Mouse (Mus musculus) pancreas, adult 10 weeks (tissue): ENCODE results near the gene Zfp410. TPM values are rescaled to one million over a fixed set of nuclear protein-coding genes. Genes with fewer than 3 reads are reported as not detected.

Experiments used
- polyA plus RNA-seq: library from polyadenylated mRNA; stranded (reverse); fragments of 350-450 nt; fragmentation: Illumina TruSeq; extraction: RNeasy Lipid Tissue Mini Kit (QIAGEN cat#74804); gene quantifications from one replicate; pipeline ENCODE4 v1.2.3, GENCODE M21; 2015; ENCODE audit warnings: low read depth, low replicate concordance; ENCODE audit not compliant: insufficient read depth

The Zfp410 gene
- polyA plus RNA-seq: 12.5 TPM

DNA sequence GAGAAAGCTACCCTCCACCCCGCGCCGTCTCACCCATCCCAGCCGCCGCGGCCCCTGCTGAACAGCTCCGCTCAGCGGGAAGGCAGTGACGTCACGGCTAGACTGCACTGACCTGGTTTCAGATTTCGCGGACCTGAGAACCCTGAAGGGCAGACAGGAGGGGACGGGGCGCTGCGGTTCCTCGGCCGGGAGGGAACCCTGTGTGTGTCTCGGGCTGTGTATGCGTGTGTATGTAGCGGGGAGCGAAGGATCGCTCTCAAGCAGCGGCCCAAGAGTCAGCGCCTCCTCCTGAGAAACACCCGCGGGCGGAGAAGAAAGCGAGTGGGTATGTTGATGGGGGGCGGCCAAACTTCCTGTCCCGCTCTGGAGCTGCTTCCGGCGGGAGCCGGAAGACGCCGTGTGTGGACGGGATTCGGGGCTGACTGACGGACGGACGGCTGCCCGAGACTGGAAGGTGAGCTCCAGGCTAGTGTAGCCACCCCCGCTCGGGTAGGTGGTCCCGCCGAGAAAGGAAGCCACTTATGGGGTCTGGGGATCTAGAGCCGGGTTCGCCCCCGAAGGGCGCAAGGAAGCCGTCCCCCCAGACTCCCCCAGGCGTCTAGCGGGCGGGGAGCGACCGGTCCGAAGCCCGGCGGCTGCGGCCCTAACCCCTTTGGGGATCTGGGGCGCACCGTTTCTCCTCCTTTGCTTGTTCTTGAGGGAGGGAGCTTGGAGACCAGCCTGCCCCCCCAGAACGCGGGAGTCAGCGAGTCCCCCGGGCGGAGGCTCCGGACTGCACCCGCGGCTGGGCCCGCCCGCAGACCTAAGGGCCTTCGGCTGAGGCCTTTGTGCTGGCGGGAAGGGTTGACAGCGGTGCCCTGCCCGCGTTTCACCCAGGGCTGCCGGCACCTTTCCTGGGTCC, at the start of gene Zfp410:
TSS of gene Zfp410 (plus strand) at position 132 of the 901 bp plus-strand sequence.

DNA sequence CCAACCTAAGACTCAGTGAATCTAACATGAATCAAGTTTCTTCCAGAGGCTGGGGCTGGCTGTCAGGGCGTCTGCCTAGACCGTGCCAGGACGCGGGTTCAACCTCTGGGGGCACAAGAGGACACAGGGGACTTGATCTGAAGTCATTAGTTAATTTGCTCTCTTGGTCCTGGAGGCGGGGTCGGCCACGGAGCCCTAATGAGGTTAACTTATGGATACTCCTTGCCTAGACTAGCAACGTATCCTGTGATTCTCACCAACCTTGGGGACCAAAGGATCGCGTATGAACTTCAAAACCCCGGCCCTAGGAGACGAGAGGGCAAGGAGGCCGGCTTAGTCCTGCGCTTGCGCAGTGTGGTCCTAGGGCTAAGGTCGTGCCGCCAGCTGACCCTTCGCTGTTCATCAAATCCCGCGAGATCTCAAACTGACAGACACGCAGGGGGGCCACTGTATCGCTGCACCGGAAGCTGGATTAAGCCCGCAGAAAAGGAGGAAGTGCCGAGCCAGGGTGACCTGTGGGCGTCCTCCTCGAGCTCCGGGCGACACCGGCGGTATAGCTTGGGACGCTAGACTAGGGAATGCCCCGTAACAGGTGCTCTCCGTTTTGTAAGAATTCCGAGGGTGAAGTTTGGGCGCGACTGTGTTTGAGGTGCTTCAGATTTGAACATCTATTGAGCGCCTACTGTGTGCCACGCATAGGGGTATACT, 31.6 kb upstream of the Zfp410 start, which contains the start of gene Ptgr2:
TSS of gene Ptgr2 (plus strand) at position 348 of the 708 bp plus-strand sequence.

DNA sequence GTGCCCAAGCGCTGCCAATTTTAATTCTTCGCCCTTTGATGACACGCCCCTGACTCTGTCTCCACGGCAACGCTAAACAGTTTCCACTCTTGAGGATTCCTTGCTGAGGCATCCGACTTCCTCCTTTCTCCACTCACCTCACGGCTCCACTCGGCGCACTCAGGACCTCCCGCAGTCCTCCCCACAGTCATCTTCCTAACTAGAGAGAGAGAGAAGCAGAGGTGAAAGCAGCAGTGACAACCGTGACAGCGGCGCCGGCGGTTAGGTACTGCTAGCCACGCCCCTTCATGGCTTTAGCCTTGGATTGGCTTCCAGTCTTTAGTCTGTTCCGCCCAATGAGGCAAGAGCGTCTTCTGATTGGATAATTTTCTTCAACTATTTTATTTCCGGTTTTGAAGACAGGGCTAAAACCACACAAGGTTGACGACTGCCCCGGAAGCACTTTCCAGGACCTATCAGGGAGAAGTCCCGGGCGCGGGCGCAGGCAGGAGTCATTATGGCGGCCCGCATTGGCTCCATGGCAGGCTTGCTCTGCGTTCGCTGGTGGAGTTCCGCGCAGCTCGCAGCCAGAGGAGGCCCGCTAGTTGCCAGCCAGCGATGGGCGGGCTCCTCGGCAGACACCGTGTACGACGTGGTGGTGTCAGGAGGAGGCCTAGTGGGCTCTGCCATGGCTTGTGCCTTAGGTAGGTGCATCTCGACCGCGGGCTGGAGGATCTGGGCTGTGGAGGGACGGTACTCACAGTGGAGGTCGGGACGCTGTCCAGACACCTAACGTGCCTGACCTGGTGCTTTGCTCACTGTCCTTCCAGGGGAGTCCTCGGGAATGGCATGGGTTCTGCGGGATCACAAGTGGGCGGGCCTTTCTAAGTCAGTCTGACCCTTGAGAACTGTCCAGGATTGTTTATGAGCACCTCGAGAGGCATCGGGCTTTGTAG, 45.2 kb downstream of the Zfp410 start, which contains the start of the genes Coq6 and Fam161b:
TSS of gene Coq6 (plus strand) at position 103 of the 935 bp plus-strand sequence.
TSS of gene Fam161b (minus strand) at position 279 of the 935 bp plus-strand sequence.

Other genes with a start within 250 kb of the Zfp410 start
- not detected for gene Acot5, start 247.5 kb upstream of the Zfp410 start, polyA plus RNA-seq
- gene Acot6, start 216.2 kb upstream of the Zfp410 start, polyA plus RNA-seq: 1.3 TPM
- gene Dnal1, start 202.5 kb upstream of the Zfp410 start, polyA plus RNA-seq: 3.5 TPM
- not detected for gene Pnma1, start 168.4 kb upstream of the Zfp410 start, polyA plus RNA-seq
- 3.9 TPM for gene Elmsan1, start 98.0 kb upstream of the Zfp410 start, polyA plus RNA-seq
- gene Ptgr2, start 31.6 kb upstream of the Zfp410 start, polyA plus RNA-seq: 7.3 TPM
- 7.6 TPM for gene Coq6, start 44.8 kb downstream of the Zfp410 start, polyA plus RNA-seq
- gene Fam161b, start 45.0 kb downstream of the Zfp410 start, polyA plus RNA-seq: 1.3 TPM
- gene Entpd5, start 92.2 kb downstream of the Zfp410 start, polyA plus RNA-seq: 3.3 TPM
- 0.63 TPM for gene Bbof1, start 92.2 kb downstream of the Zfp410 start, polyA plus RNA-seq
- 2.7 TPM for gene Rnf113a2, start 100.3 kb downstream of the Zfp410 start, polyA plus RNA-seq
- 14.2 TPM for gene Aldh6a1, start 134.2 kb downstream of the Zfp410 start, polyA plus RNA-seq
- 4.5 TPM for gene Lin52, start 134.6 kb downstream of the Zfp410 start, polyA plus RNA-seq